Mouse (Mus musculus) ES-E14 (cell line): ENCODE data around the gene Ap1ar. TPM values are rescaled to one million over a fixed set of nuclear protein-coding genes. Genes with fewer than 3 reads are reported as not detected.

ENCODE experiments used
- DNase-seq: peaks from one replicate; pipeline ENCODE4 v3.0.0-alpha.2; 2013; ENCODE audit warnings: low read depth, low spot score
- H3K27ac ChIP-seq: 2 replicates; pipeline ENCODE4 v1.5.1; 2012; ENCODE audit warnings: low read depth, mild to moderate bottlenecking, low read length, moderate library complexity, mixed read lengths; ENCODE audit not compliant: poor library complexity, insufficient read depth, severe bottlenecking
- H3K36me3 ChIP-seq: 2 replicates; pipeline ENCODE4 v1.6.1; 2012; ENCODE audit warnings: mild to moderate bottlenecking, low read length, moderate library complexity, mixed read lengths; ENCODE audit not compliant: control insufficient read depth, poor library complexity, insufficient read depth, severe bottlenecking
- H3K4me1 ChIP-seq, 2 experiments: fragments of 150-350 bp in 1 of 2; sonication (generic) in 1 of 2; 2 replicates each; pipeline ENCODE4 v1.6.1; 2012; ENCODE audit warnings: low read length in 2 of 2, mild to moderate bottlenecking in 1 of 2, mixed read lengths in 1 of 2; ENCODE audit not compliant: control insufficient read depth in 2 of 2, insufficient read depth in 2 of 2, poor library complexity in 1 of 2
- H3K4me3 ChIP-seq, 2 experiments: fragments of 150-350 bp in 1 of 2; sonication (generic) in 1 of 2; 2 replicates each; pipeline ENCODE4 v1.5.1; 2012; ENCODE audit warnings: low read length in 2 of 2, low read depth in 1 of 2, mild to moderate bottlenecking in 1 of 2, mixed read lengths in 1 of 2; ENCODE audit not compliant: insufficient read depth in 1 of 2, poor library complexity in 1 of 2, severe bottlenecking in 1 of 2
- H3K9ac ChIP-seq: 2 replicates; pipeline ENCODE4 v1.6.1; 2012; ENCODE audit warnings: low read depth, mild to moderate bottlenecking, low read length, mixed read lengths; ENCODE audit not compliant: poor library complexity, insufficient read depth, severe bottlenecking
- H3K9me3 ChIP-seq: fragments of 150-350 bp; sonication (generic); 2 replicates; pipeline ENCODE4 v1.6.1; 2012; ENCODE audit warnings: low read depth, mild to moderate bottlenecking, low read length; ENCODE audit not compliant: control insufficient read depth, insufficient read depth
- CHD2 ChIP-seq: IDR thresholded peaks from 2 replicates; pipeline ENCODE4 v1.6.1; 2014; ENCODE audit warnings: mild to moderate bottlenecking, low read depth, low read length, inconsistent platforms
- HCFC1 ChIP-seq: IDR thresholded peaks from 2 replicates; pipeline ENCODE4 v1.6.1; 2012; ENCODE audit warnings: low read length, inconsistent platforms, borderline replicate concordance; ENCODE audit not compliant: insufficient read depth
- MAFK ChIP-seq: IDR thresholded peaks from 2 replicates; pipeline ENCODE4 v1.6.1; 2014; ENCODE audit warnings: mild to moderate bottlenecking, low read depth, low read length, inconsistent platforms; ENCODE audit not compliant: insufficient read depth
- ZC3H11A ChIP-seq: IDR thresholded peaks from 2 replicates; pipeline ENCODE4 v1.6.1; 2012; ENCODE audit warnings: low read depth, mild to moderate bottlenecking, inconsistent platforms, low read length, borderline replicate concordance
- ZNF384 ChIP-seq: IDR thresholded peaks from 2 replicates; pipeline ENCODE4 v1.6.1; 2012; ENCODE audit warnings: low read depth, low read length, inconsistent platforms
- in situ Hi-C, 2 experiments: fragments of 600-800 bp; cut with MboI; formaldehyde crosslinking; loops; one replicate each; pipeline ENCODE4 v1.15.1; 2025; ENCODE audit warnings: low sequenced_read_pairs in 2 of 2, inconsistent platforms in 1 of 2; ENCODE audit not compliant: unreplicated experiment in 2 of 2
- total RNA-seq: library from RNA; depleted of rRNA; stranded (reverse); fragments of 300-350 nt; gene quantifications from 2 replicates; pipeline ENCODE4 v1.2.3, GENCODE M21; 2012

Ap1ar gene
- total RNA-seq, 1 experiment = 48.1 TPM

- in situ Hi-C loops = no loop called here
- H3K4me3 ChIP-seq = no peak overlapping the region
- TF ChIP-seq MAFK (no peak), HCFC1 (no peak)
- H3K9me3 ChIP-seq = no peaks in the 10 kb centered on the region
- H3K36me3 ChIP-seq = peaks cover 21% of the 10 kb centered on the region
- H3K4me1 ChIP-seq = no peaks in the 10 kb centered on the region
- no peak overlapping the region for H3K27ac ChIP-seq
- H3K9ac ChIP-seq = no peak overlapping the region
- DNase-seq = no peak
Measured at GRCm38 (mm10) chr3:127807846-127808245, 29.5 kb downstream of the Ap1ar start.

DNA sequence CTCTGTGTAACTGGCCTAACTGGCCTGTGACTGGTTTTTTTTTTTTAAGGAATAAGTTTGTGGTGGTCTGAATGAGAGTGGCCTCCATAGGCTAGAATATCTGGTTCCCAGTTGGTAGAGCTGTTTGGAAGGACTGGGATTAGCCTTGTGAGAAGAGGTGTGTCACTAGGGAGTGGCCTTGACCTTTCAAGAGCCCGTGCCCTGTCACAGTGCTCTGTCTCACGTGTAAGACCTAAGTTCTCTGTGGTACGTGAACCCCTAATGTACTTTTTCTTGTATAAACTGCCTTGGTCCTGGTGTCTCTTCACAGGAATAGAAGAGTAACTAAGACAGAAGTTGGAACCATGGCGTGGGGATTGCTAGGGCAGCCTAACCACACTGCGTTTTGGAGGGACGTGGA is 31.3 kb downstream of the Ap1ar start:
- no peak for TF ChIP-seq CHD2
- no peak for TF ChIP-seq ZC3H11A
- no peak for TF ChIP-seq MAFK
- no peak for TF ChIP-seq ZNF384
- no peak for TF ChIP-seq HCFC1
- peaks cover 21% of the 10 kb centered on the region for H3K36me3 ChIP-seq
- H3K9me3 ChIP-seq = no peaks in the 10 kb centered on the region
- H3K4me1 ChIP-seq = no peaks in the 10 kb centered on the region
- in situ Hi-C loops = no loop called here
- DNase-seq = no peak
- H3K4me3 ChIP-seq = no peak overlapping the region
- H3K9ac ChIP-seq = no peak overlapping the region
- H3K27ac ChIP-seq = no peak overlapping the region

GRCm38 (mm10) chr3:127805071-127805470 is 32.3 kb downstream of the Ap1ar start:
- H3K36me3 ChIP-seq = peaks cover 20% of the 10 kb centered on the region
- in situ Hi-C loops = no loop called here
- no peaks in the 10 kb centered on the region for H3K9me3 ChIP-seq
- TF ChIP-seq ZNF384 = no peak
- no peak for TF ChIP-seq HCFC1
- TF ChIP-seq CHD2 = no peak
- no peak for TF ChIP-seq MAFK
- no peak for TF ChIP-seq ZC3H11A
- no peak overlapping the region for H3K4me3 ChIP-seq
- DNase-seq = no peak
- H3K4me1 ChIP-seq = no peaks in the 10 kb centered on the region
- no peak overlapping the region for H3K27ac ChIP-seq
- H3K9ac ChIP-seq = no peak overlapping the region

DNA sequence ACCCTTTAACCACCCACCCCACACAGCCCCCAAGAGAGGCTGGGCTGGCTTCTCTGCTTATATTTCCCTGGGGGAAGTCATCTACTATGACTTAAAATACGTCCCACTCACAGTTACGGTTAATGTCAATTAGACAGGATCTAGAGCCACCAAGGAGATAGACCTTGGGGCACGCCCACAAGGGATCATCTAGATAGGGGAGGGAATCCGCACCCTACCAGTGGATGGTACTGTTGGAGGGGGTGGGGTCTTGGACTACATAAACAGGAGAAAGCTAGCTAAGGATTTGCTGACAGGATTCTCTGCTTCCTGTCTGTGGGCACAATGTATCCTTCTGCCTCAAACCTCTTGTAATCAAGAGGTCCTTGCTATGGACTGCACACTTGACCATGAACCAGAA is 32.9 kb downstream of the Ap1ar start:
- TF ChIP-seq ZC3H11A = no peak
- TF ChIP-seq MAFK = no peak
- no peak for TF ChIP-seq HCFC1
- TF ChIP-seq CHD2 = no peak
- no peak for TF ChIP-seq ZNF384
- in situ Hi-C loops = no loop called here
- H3K4me1 ChIP-seq = no peaks in the 10 kb centered on the region

GRCm38 (mm10) chr3:127802814-127803213 is 34.5 kb downstream of the Ap1ar start:
- H3K36me3 ChIP-seq = peaks cover 6% of the 10 kb centered on the region; the same call in 1 of the 2 replicates
- no peak for DNase-seq
- H3K4me3 ChIP-seq = no peak overlapping the region
- H3K27ac ChIP-seq = no peak overlapping the region
- no peak overlapping the region for H3K9ac ChIP-seq
- no peak for TF ChIP-seq CHD2
- no peak for TF ChIP-seq MAFK
- TF ChIP-seq HCFC1 = no peak
- no peak for TF ChIP-seq ZNF384
- no peak for TF ChIP-seq ZC3H11A
- no peaks in the 10 kb centered on the region for H3K9me3 ChIP-seq
- H3K4me1 ChIP-seq = no peaks in the 10 kb centered on the region
- in situ Hi-C loops = no loop called here

More for the DNA sequence above, 32.9 kb downstream of the Ap1ar start:
- no peaks in the 10 kb centered on the region for H3K9me3 ChIP-seq
- peaks cover 19% of the 10 kb centered on the region for H3K36me3 ChIP-seq
- H3K4me3 ChIP-seq = no peak overlapping the region
- H3K27ac ChIP-seq = no peak overlapping the region
- H3K9ac ChIP-seq = no peak overlapping the region
- DNase-seq = no peak
